In the genomic region with DNA sequence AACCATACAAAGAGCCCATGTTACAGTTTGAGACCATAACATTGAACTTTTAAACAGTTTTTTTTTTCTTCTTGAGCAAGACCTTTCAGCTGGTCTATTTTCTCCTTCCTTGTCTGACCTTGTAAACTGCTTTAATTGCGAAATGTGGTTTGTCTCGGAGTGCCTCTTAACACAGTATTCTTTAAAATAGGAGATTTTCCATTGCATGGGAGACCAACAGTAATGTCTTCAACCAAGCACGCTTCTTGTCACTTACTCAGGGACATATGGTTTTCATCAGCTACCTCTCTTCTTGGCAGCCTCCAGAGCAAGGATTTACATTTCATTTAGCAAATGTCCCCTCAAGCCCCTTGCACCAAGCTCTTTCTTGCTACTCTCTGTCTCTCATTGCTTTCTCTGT, we compare ENCODE assay signal across 23 mouse cellular contexts. TPM values are rescaled to one million over a fixed set of nuclear protein-coding genes. Genes with fewer than 3 reads are reported as not detected.
DNase-seq lines count a peak whose midpoint lies in the region; ATAC-seq and TF ChIP-seq lines count a peak whose summit lies in the region.
"Had no signal": no experiment of that assay in that cellular context is flagged by ENCODE, and none has a peak within 500 bp of the region (broad histone marks: within the 10 kb centered on the region; RNA-seq: fewer than 3 reads in every experiment).

No protein-coding gene starts in this region.

- DNase-seq in embryo, embryonic 10 days (ENCODE audit: low spot score) = peak; percentile 22
- no peak for DNase-seq in embryo, embryonic 9.5 days (ENCODE audit: extremely low spot score)
- DNase-seq in lung, postnatal 0 days (ENCODE audit: low spot score) = peak; percentile 94
- DNase-seq in lung, adult 2 months = no peak
- DNase-seq in layer of hippocampus, postnatal 10 days (ENCODE audit: low spot score in 2 of 2) = no peak
- DNase-seq in spleen, postnatal 14 days (ENCODE audit: low spot score in 2 of 2) = no peak
- DNase-seq in cerebellum, postnatal 14 days = no peak
- DNase-seq: adrenal gland, postnatal 14 days; cerebellum, adult 2 months; gastrocnemius, postnatal 10 days; heart, adult 18-20 months; liver, postnatal 0 days; thymus, postnatal 25 days had no signal

- H3K27me3 ChIP-seq in lung, postnatal 0 days (replicated peaks; ENCODE audit: insufficient read depth, low read length) = no peaks in the 10 kb centered on the region
- H3K27me3 ChIP-seq in limb, embryonic 13.5 days = peaks cover 6% of the 10 kb centered on the region; the same call in 1 of the 2 replicates
- H3K27me3 ChIP-seq: kidney, embryonic 15.5 days had no signal

- WGBS in lung, postnatal 0 days = 61% methylated on average over 3 of the region's 3 CpGs
- 65% methylated on average over 3 of the region's 3 CpGs for WGBS in lung, adult 2 months
- WGBS in limb, embryonic 13.5 days = 36% methylated on average over 3 of the region's 3 CpGs

- H3K9me3 ChIP-seq in lung, postnatal 0 days (ENCODE audit: low read length) = no peaks in the 10 kb centered on the region
- H3K9me3 ChIP-seq in limb, embryonic 13.5 days = no peaks in the 10 kb centered on the region
- H3K9me3 ChIP-seq: forebrain, embryonic 10.5 days; kidney, embryonic 15.5 days had no signal

- H3K4me2 ChIP-seq in lung, postnatal 0 days (replicated peaks; ENCODE audit: low read depth, low read length) = no peak overlapping the region
- no peak overlapping the region for H3K4me2 ChIP-seq in limb, embryonic 13.5 days (replicated peaks)
- H3K4me2 ChIP-seq: kidney, embryonic 15.5 days had no signal

- ATAC-seq in lung, postnatal 0 days = peak; percentile 85
- ATAC-seq in limb, embryonic 13.5 days (ENCODE audit: low FRiP score, low read depth) = peak; percentile 51; the same call in 1 of the 2 replicates
- ATAC-seq: liver, postnatal 0 days had no signal

- peak; percentile 51 for TF ChIP-seq EP300 in lung, postnatal 0 days (IDR thresholded peaks at IDR 0.05)

- TF ChIP-seq POLR2A in lung, adult 2 months (IDR thresholded peaks at IDR 0.05; ENCODE audit: borderline replicate concordance, extremely low read depth, low read depth, low read length) = no peak

- no peak for TF ChIP-seq CTCF in lung, postnatal 0 days (IDR thresholded peaks at IDR 0.05)
- TF ChIP-seq CTCF in lung, adult 2 months (IDR thresholded peaks at IDR 0.05; ENCODE audit: insufficient read depth, low read length) = no peak

- H3K36me3 ChIP-seq in lung, postnatal 0 days (ENCODE audit: insufficient read depth, low read length) = no peaks in the 10 kb centered on the region
- H3K36me3 ChIP-seq in limb, embryonic 13.5 days = no peaks in the 10 kb centered on the region
- H3K36me3 ChIP-seq: forebrain, embryonic 10.5 days; kidney, embryonic 15.5 days had no signal

- no peaks in the 10 kb centered on the region for H3K4me1 ChIP-seq in lung, postnatal 0 days (ENCODE audit: insufficient read depth, low read depth, low read length)
- 0 out of 2 replicates have a peak, but pooled peaks cover 2% of the 10 kb centered on the region for H3K4me1 ChIP-seq in lung, adult 2 months (ENCODE audit: control insufficient read depth, insufficient read depth, low read length)
- peaks cover 21% of the 10 kb centered on the region for H3K4me1 ChIP-seq in limb, embryonic 13.5 days
- H3K4me1 ChIP-seq: forebrain, embryonic 10.5 days; kidney, embryonic 15.5 days had no signal

- H3K27ac ChIP-seq in lung, postnatal 0 days (ENCODE audit: low read length) = peak overlapping the region; percentile 27
- peak overlapping the region; percentile 67; the same call in 1 of the 2 replicates for H3K27ac ChIP-seq in limb, embryonic 13.5 days
- H3K27ac ChIP-seq: forebrain, embryonic 10.5 days; kidney, embryonic 15.5 days had no signal

- H3K4me3 ChIP-seq in lung, postnatal 0 days (ENCODE audit: low read depth, low read length) = no peak overlapping the region
- H3K4me3 ChIP-seq in lung, adult 2 months (replicated peaks; ENCODE audit: extremely low read depth, low read depth, low read length) = no peak overlapping the region
- H3K4me3 ChIP-seq in limb, embryonic 13.5 days = no peak overlapping the region
- H3K4me3 ChIP-seq: forebrain, embryonic 10.5 days; kidney, embryonic 15.5 days had no signal

- H3K9ac ChIP-seq in lung, postnatal 0 days (replicated peaks; ENCODE audit: low read depth) = no peak overlapping the region
- H3K9ac ChIP-seq in limb, embryonic 13.5 days = no peak overlapping the region
- H3K9ac ChIP-seq: kidney, embryonic 15.5 days; liver, postnatal 0 days had no signal

RNA-seq across cellular contexts. Expression of a gene that starts 10.6 kb away (rescaled TPM):
- 0.26 TPM in 1 of 2 replicates, not detected in the other for polyA plus RNA-seq in lung, postnatal 0 days (2015; fragmentation: Nextera tagmentation; extraction: Ambion mirVana)
- 0.62 TPM in 1 of 2 replicates, not detected in the other for polyA plus RNA-seq in lung, adult 2 months (2012; rRNA removed)
- polyA plus RNA-seq in limb, embryonic 13.5 days (2015; fragmentation: Nextera tagmentation; extraction: Ambion mirVana) = 0.25 and 0.26 TPM in 2 replicates
- not detected for total RNA-seq in layer of hippocampus, postnatal 10 days (2021)
- total RNA-seq: gastrocnemius, postnatal 10 days; heart, adult 18-20 months; hematopoietic stem cell, adult 5-6 weeks; layer of hippocampus, adult 18-20 months; left cerebral cortex, adult 18-20 months had no signal
- polyA plus RNA-seq: cerebellum, adult 2 months; cortical plate, adult 2 months; forebrain, embryonic 10.5 days; heart, embryonic 14.5 days; kidney, embryonic 15.5 days; limb, embryonic 11.5 days; liver, postnatal 0 days; neural tube, embryonic 11.5 days had no signal

RNA-seq across cellular contexts. Expression of a gene that starts 31.7 kb away (rescaled TPM):
- polyA plus RNA-seq in lung, postnatal 0 days (2015; fragmentation: Nextera tagmentation; extraction: Ambion mirVana) = 28.6 and 35.7 TPM in 2 replicates
- polyA plus RNA-seq in lung, adult 2 months (2012; rRNA removed) = 85.5 and 98.7 TPM in 2 replicates
- polyA plus RNA-seq in limb, embryonic 13.5 days (2015; fragmentation: Nextera tagmentation; extraction: Ambion mirVana) = 0.49 and 0.66 TPM in 2 replicates
- total RNA-seq in layer of hippocampus, postnatal 10 days (2021) = 10 to 100 TPM; 10.3 to 11.6 TPM

Comparison
In these comparisons a context has a peak if more than half of its experiments do, and no peak if none do; other contexts are left out.
1. DNase-seq: peak in embryo, embryonic 10 days (single experiment) and lung, postnatal 0 days (single experiment); none in embryo, embryonic 9.5 days (single experiment), lung, adult 2 months (single experiment), layer of hippocampus, postnatal 10 days (0 of 2), spleen, postnatal 14 days (0 of 2) and cerebellum, postnatal 14 days (0 of 2).
2. RNA of a gene that starts 31.7 kb away (polyA plus RNA-seq): 85.5 to 98.7 TPM in lung, adult 2 months and 28.6 to 35.7 TPM in lung, postnatal 0 days; 0.49 to 0.66 TPM in limb, embryonic 13.5 days; every median in the first group is over 10 times any median in the second.